Mouse (Mus musculus) erythroblast, embryonic 14.5 days (primary cell): ENCODE measurements around the gene Sars2. TPM values are rescaled to one million over a fixed set of nuclear protein-coding genes. Genes with fewer than 3 reads are reported as not detected.
A peak's percentile ranks its signal among the peaks of the same experiment; 100 is the strongest.

ENCODE experiments used
- H3K27me3 ChIP-seq: 2 replicates; pipeline ENCODE4 v1.6.1; 2012; ENCODE audit warnings: inconsistent platforms; ENCODE audit not compliant: control insufficient read depth
- H3K36me3 ChIP-seq: 2 replicates; pipeline ENCODE4 v1.6.1; 2012; ENCODE audit warnings: mild to moderate bottlenecking, inconsistent platforms; ENCODE audit not compliant: control insufficient read depth
- H3K4me1 ChIP-seq: 2 replicates; pipeline ENCODE4 v1.6.1; 2012; ENCODE audit warnings: inconsistent platforms; ENCODE audit not compliant: control insufficient read depth
- H3K4me3 ChIP-seq: replicated peaks from 2 replicates; pipeline ENCODE3; 2012; ENCODE audit warnings: moderate library complexity, mild to moderate bottlenecking, inconsistent platforms
- H3K9me3 ChIP-seq: 2 replicates; pipeline ENCODE4 v1.6.1; 2012; ENCODE audit warnings: low read length, inconsistent platforms, mixed read lengths; ENCODE audit not compliant: control insufficient read depth
- GATA1 ChIP-seq: IDR thresholded peaks from 2 replicates; pipeline ENCODE4 v1.6.1; 2012; ENCODE audit warnings: low read length, inconsistent platforms, mixed read lengths
- TAL1 ChIP-seq: IDR thresholded peaks from 3 replicates; pipeline ENCODE4 v1.6.1; 2012; ENCODE audit warnings: low read length, inconsistent platforms, mixed read lengths
- polyA plus RNA-seq: library from polyadenylated mRNA; stranded (reverse); fragments of >175 nt; gene quantifications from 2 replicates; pipeline ENCODE4 v1.2.3, GENCODE M21; 2012

The Sars2 gene
- polyA plus RNA-seq, 1 experiment: 2.7 TPM

- H3K4me1 ChIP-seq: peaks cover 68% of the 10 kb centered on the region
- H3K36me3 ChIP-seq: peaks cover 14% of the 10 kb centered on the region
- no peak overlapping the region for H3K4me3 ChIP-seq
- H3K27me3 ChIP-seq: no peaks in the 10 kb centered on the region
- no peaks in the 10 kb centered on the region for H3K9me3 ChIP-seq
- TF ChIP-seq GATA1 (no peak), TAL1 (no peak)
Measured at GRCm38 (mm10) chr7:28769414-28769958, 27.7 kb downstream of the Sars2 start.

GRCm38 (mm10) chr7:28770309-28770708 is 28.5 kb downstream of the Sars2 start:
- H3K9me3 ChIP-seq: no peaks in the 10 kb centered on the region
- TF ChIP-seq TAL1 (peak; percentile 36; the same call in 1 of the 3 replicates), GATA1 (no peak)
- H3K4me1 ChIP-seq: peaks cover 59% of the 10 kb centered on the region
- no peak overlapping the region for H3K4me3 ChIP-seq
- H3K36me3 ChIP-seq: peaks cover 16% of the 10 kb centered on the region
- H3K27me3 ChIP-seq: no peaks in the 10 kb centered on the region

- peaks cover 19% of the 10 kb centered on the region for H3K36me3 ChIP-seq
- no peaks in the 10 kb centered on the region for H3K9me3 ChIP-seq
- no peak for TF ChIP-seq TAL1
- no peak for TF ChIP-seq GATA1
- H3K4me1 ChIP-seq: peaks cover 49% of the 10 kb centered on the region
- no peak overlapping the region for H3K4me3 ChIP-seq
- no peaks in the 10 kb centered on the region for H3K27me3 ChIP-seq
Measured at GRCm38 (mm10) chr7:28771867-28772266, 30.1 kb downstream of the Sars2 start.

- H3K9me3 ChIP-seq: no peaks in the 10 kb centered on the region
- TF ChIP-seq TAL1 (no peak), GATA1 (no peak)
- no peak overlapping the region for H3K4me3 ChIP-seq
- H3K36me3 ChIP-seq: peaks cover 23% of the 10 kb centered on the region
- H3K4me1 ChIP-seq: peaks cover 36% of the 10 kb centered on the region
- no peaks in the 10 kb centered on the region for H3K27me3 ChIP-seq
Measured at GRCm38 (mm10) chr7:28773163-28773562, 31.4 kb downstream of the Sars2 start.

- Histone ChIP-seq H3K4me1 (peaks cover 29% of the 10 kb centered on the region), H3K27me3 (no peaks in the 10 kb centered on the region), H3K36me3 (peaks cover 28% of the 10 kb centered on the region), H3K9me3 (no peaks in the 10 kb centered on the region), H3K4me3 (no peak overlapping the region)
- TF ChIP-seq TAL1 (no peak), GATA1 (no peak)
Measured at GRCm38 (mm10) chr7:28774164-28774563, 32.4 kb downstream of the Sars2 start.

GRCm38 (mm10) chr7:28775129-28775528 is 33.3 kb downstream of the Sars2 start:
- no peaks in the 10 kb centered on the region for H3K9me3 ChIP-seq
- peaks cover 25% of the 10 kb centered on the region for H3K4me1 ChIP-seq
- TF ChIP-seq GATA1 (no peak), TAL1 (no peak)
- H3K4me3 ChIP-seq: no peak overlapping the region
- no peaks in the 10 kb centered on the region for H3K27me3 ChIP-seq
- peaks cover 30% of the 10 kb centered on the region for H3K36me3 ChIP-seq

- Histone ChIP-seq H3K4me3 (no peak overlapping the region), H3K4me1 (peaks cover 17% of the 10 kb centered on the region), H3K27me3 (no peaks in the 10 kb centered on the region), H3K36me3 (peaks cover 39% of the 10 kb centered on the region), H3K9me3 (no peaks in the 10 kb centered on the region)
- no peak for TF ChIP-seq GATA1
- no peak for TF ChIP-seq TAL1
Measured at GRCm38 (mm10) chr7:28778825-28779224, 37.0 kb downstream of the Sars2 start.

- Histone ChIP-seq H3K27me3 (no peaks in the 10 kb centered on the region), H3K4me1 (peaks cover 17% of the 10 kb centered on the region), H3K36me3 (peaks cover 44% of the 10 kb centered on the region), H3K9me3 (no peaks in the 10 kb centered on the region), H3K4me3 (no peak overlapping the region)
- TF ChIP-seq TAL1 (no peak), GATA1 (no peak)
Measured at GRCm38 (mm10) chr7:28780067-28780658, 38.4 kb downstream of the Sars2 start.

- peaks cover 49% of the 10 kb centered on the region for H3K36me3 ChIP-seq
- peaks cover 17% of the 10 kb centered on the region for H3K4me1 ChIP-seq
- H3K9me3 ChIP-seq: no peaks in the 10 kb centered on the region
- TF ChIP-seq TAL1 (no peak), GATA1 (no peak)
- no peak overlapping the region for H3K4me3 ChIP-seq
- no peaks in the 10 kb centered on the region for H3K27me3 ChIP-seq
Measured at GRCm38 (mm10) chr7:28780857-28781256, 39.1 kb downstream of the Sars2 start.

- H3K36me3 ChIP-seq: peaks cover 50% of the 10 kb centered on the region
- TF ChIP-seq TAL1: no peak
- TF ChIP-seq GATA1: no peak
- no peaks in the 10 kb centered on the region for H3K27me3 ChIP-seq
- peaks cover 17% of the 10 kb centered on the region for H3K4me1 ChIP-seq
- no peaks in the 10 kb centered on the region for H3K9me3 ChIP-seq
- no peak overlapping the region for H3K4me3 ChIP-seq
Measured at GRCm38 (mm10) chr7:28781261-28781663, 39.5 kb downstream of the Sars2 start.
